Mouse (Mus musculus) kidney, embryonic 14.5 days (tissue): ENCODE data around the gene Cnppd1. TPM values are rescaled to one million over a fixed set of nuclear protein-coding genes. Genes with fewer than 3 reads are reported as not detected.

ENCODE experiments used
- ATAC-seq: fragments of 200-750 bp; cut with Nextera tagmentation; 2 replicates; pipeline ENCODE4 v1.8.0; 2017; ENCODE audit warnings: moderate number of reproducible peaks, mild to moderate bottlenecking, moderate TSS enrichment, moderate library complexity; ENCODE audit not compliant: low FRiP score, low TSS enrichment
- H3K27ac ChIP-seq: fragments of 300-500 bp; sonication (generic); 2 replicates; pipeline ENCODE4 v1.5.1; 2014; ENCODE audit warnings: low read depth, mild to moderate bottlenecking, low read length, moderate library complexity, mixed read lengths
- H3K27me3 ChIP-seq: fragments of 300-500 bp; sonication (generic); 2 replicates; pipeline ENCODE4 v1.6.1; 2014; ENCODE audit warnings: mild to moderate bottlenecking, low read length; ENCODE audit not compliant: control insufficient read depth, insufficient read depth
- H3K36me3 ChIP-seq: fragments of 300-500 bp; sonication (generic); 2 replicates; pipeline ENCODE4 v1.6.1; 2014; ENCODE audit warnings: low read length, mixed read lengths; ENCODE audit not compliant: control insufficient read depth, insufficient read depth
- H3K4me1 ChIP-seq: fragments of 300-500 bp; sonication (generic); 2 replicates; pipeline ENCODE4 v1.6.1; 2014; ENCODE audit warnings: low read length, mixed read lengths; ENCODE audit not compliant: control insufficient read depth, insufficient read depth
- H3K4me2 ChIP-seq: fragments of 300-500 bp; sonication (generic); replicated peaks from 2 replicates; pipeline ENCODE4 v1.6.1; 2014; ENCODE audit warnings: low read depth, mild to moderate bottlenecking, low read length
- H3K4me3 ChIP-seq: fragments of 300-500 bp; sonication (generic); 2 replicates; pipeline ENCODE4 v1.5.1; 2014; ENCODE audit warnings: mild to moderate bottlenecking, low read length
- H3K9ac ChIP-seq: fragments of 300-500 bp; sonication (generic); 2 replicates; pipeline ENCODE4 v1.6.1; 2014; ENCODE audit warnings: low read depth, mild to moderate bottlenecking, low read length, moderate library complexity
- H3K9me3 ChIP-seq: fragments of 300-500 bp; sonication (generic); 2 replicates; pipeline ENCODE4 v1.6.1; 2016; ENCODE audit warnings: low read length; ENCODE audit not compliant: control insufficient read depth
- whole genome bisulfite sequencing: fragments of 180-500 bp; shearing (Covaris S2); extraction: QIAGEN DNeasy Blood & Tissue Kit; methylation state at CpG from one replicate; pipeline ENCODE4 v1.1.7; 2014; 5-methylcytosine and 5-hydroxymethylcytosine counted together
- polyA plus RNA-seq: library from polyadenylated mRNA; unstranded; fragments of >200 nt; fragmentation: Nextera tagmentation; extraction: Ambion mirVana; gene quantifications from 2 replicates; pipeline ENCODE4 v1.2.1, GENCODE M21; 2014

Gene Cnppd1
- polyA plus RNA-seq, 1 experiment from 2014 or later, result 35.7 TPM

DNA sequence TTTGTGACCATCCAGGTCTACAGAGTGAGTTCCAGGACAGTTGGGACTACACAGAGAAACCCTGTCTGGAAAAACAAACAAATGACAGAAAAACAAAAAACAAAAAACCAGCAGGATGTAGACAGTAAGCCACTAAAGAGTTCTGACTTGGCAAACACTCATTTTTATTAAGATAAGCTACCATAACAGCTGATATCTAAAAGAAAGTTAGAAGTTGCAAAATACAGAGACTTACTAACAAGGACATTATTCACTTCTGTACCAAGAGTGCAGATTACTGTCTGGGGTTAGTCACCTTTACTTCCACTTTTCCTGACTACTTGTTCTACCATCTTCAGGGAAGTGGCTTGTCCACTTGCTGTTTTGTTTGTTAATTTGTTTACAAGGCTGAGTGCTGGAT, 16.5 kb upstream of the Cnppd1 start:
- Histone ChIP-seq H3K4me3 (no peak overlapping the region), H3K27ac (no peak overlapping the region), H3K4me1 (no peaks in the 10 kb centered on the region), H3K36me3 (no peaks in the 10 kb centered on the region), H3K9me3 (no peaks in the 10 kb centered on the region), H3K4me2 (no peak overlapping the region), H3K27me3 (peaks cover 3% of the 10 kb centered on the region; the same call in 1 of the 2 replicates), H3K9ac (no peak overlapping the region)
- ATAC-seq, result no peak

DNA sequence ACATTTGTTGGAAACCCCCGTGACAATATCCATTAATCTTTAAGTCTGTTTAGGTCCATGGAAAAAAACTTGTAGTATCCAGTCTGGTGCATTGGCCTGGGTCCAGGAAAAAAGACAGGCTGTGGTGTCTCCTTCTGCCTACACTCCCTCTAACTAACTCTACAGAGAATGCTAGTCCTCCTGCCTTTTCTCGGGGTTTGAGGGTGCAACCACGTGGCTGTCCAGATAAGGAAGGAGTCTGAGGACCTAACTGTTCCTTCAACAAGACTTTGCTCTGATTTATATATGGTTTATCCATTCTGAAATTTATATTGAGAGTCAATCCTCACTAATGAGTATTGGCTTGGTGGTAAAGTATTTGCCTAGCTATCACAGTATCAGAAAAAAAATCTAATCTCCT, 13.3 kb upstream of the Cnppd1 start:
- Histone ChIP-seq H3K4me1 (no peaks in the 10 kb centered on the region), H3K27ac (no peak overlapping the region), H3K36me3 (no peaks in the 10 kb centered on the region), H3K9ac (no peak overlapping the region), H3K4me3 (no peak overlapping the region), H3K27me3 (peaks cover 3% of the 10 kb centered on the region; the same call in 1 of the 2 replicates), H3K9me3 (no peaks in the 10 kb centered on the region), H3K4me2 (no peak overlapping the region)
- WGBS, result 69% methylated on average over 3 of the region's 3 CpGs
- ATAC-seq, result no peak

DNA sequence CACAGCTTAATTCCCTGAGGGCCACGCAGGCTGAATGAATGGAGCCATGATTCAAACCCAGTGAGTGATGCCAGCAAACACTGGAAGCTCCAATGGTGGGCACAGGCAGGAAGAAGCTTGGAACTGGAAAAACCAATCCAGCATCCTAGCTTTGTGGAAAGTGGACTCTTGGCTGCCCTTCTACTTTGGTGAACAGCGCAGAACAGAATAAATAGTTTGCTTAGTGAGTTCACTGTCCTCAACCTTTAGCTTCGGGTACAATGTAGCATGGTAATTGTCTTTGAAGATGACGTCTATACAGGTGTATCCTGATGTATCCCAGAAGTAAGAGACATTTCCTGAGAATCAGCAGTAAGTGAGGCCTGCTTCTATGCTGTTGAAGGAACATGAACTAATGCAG, 6.2 kb upstream of the Cnppd1 start:
- Histone ChIP-seq H3K9ac (no peak overlapping the region), H3K4me1 (peaks cover 4% of the 10 kb centered on the region; the same call in 1 of the 2 replicates), H3K4me3 (no peak overlapping the region), H3K27ac (no peak overlapping the region), H3K27me3 (no peaks in the 10 kb centered on the region), H3K36me3 (peaks cover 46% of the 10 kb centered on the region), H3K9me3 (no peaks in the 10 kb centered on the region), H3K4me2 (no peak overlapping the region)
- WGBS, result 89% methylated on average over 4 of the region's 4 CpGs
- no peak for ATAC-seq

DNA sequence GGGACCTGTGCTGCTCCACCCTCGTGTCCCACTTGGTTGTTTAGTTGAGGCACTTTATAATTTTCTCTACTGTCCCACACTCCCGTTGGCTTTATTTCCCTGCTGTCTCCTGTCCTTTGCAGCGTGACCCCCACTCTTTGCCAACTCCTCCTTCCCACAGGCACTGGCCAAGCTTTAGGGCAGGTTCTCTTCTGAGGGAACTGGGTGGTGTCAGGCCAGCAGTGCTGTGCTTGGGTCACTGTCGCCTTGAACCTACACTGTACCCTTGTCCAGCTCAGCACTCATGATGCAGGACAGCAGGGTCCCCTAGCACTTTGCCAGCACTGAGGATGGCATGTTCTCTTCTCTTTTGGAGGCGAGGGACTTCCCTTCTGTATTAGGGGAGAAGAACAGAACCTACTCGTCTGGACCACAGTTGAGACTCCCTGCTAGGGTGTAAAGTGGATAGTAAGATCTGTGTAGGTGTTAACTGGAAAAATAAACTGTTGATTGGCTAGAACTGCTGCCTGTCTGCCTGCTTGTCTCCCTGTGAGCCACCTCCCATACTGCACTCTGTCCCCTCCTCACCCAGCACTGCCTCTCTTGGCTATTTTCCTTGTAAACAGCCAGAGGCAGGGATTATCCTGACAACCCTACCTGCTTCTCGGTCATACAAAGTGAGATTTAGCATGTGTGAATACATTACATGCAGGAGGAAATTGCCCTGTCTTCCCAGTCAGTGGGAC, 5.1 kb upstream of the Cnppd1 start:
- no peak for ATAC-seq
- peaks cover 46% of the 10 kb centered on the region for H3K36me3 ChIP-seq
- H3K9ac ChIP-seq, result no peak overlapping the region
- no peaks in the 10 kb centered on the region for H3K9me3 ChIP-seq
- no peak overlapping the region for H3K4me3 ChIP-seq
- H3K27me3 ChIP-seq, result no peaks in the 10 kb centered on the region
- no peak overlapping the region for H3K4me2 ChIP-seq
- peaks cover 10% of the 10 kb centered on the region; the same call in 1 of the 2 replicates for H3K4me1 ChIP-seq
- 90% methylated on average over 7 of the region's 7 CpGs for WGBS
- no peak overlapping the region for H3K27ac ChIP-seq

DNA sequence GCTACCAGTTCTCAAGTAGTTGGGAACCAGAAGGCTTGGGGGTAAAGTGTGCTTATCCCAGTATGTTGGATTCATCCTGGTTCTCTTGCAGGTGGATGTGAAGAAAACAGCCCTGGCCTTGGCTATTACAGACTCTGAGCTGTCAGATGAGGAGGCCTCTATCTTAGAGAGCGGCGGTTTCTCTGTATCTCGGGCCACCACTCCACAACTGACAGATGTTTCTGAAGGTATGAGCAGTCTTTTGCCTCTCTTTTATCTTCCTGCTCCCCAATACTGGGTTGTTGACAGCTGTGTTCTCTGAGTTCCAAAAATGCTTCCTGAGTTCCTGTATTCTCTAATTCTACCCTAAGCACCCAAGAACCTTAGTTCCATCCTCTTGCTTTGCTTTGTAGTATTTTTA, 3.1 kb upstream of the Cnppd1 start:
- no peaks in the 10 kb centered on the region for H3K27me3 ChIP-seq
- no peak overlapping the region for H3K27ac ChIP-seq
- H3K4me3 ChIP-seq, result no peak overlapping the region
- no peak for ATAC-seq
- H3K9me3 ChIP-seq, result no peaks in the 10 kb centered on the region
- 93% methylated on average over 3 of the region's 3 CpGs for WGBS
- no peak overlapping the region for H3K4me2 ChIP-seq
- peaks cover 46% of the 10 kb centered on the region for H3K36me3 ChIP-seq
- no peak overlapping the region for H3K9ac ChIP-seq
- peaks cover 15% of the 10 kb centered on the region for H3K4me1 ChIP-seq

- WGBS, result under 1% methylated on average over 53 of the region's 53 CpGs
- Histone ChIP-seq H3K4me1 (peaks cover 15% of the 10 kb centered on the region), H3K9me3 (no peaks in the 10 kb centered on the region), H3K9ac (peak overlapping the region; percentile 92), H3K4me2 (peak overlapping the region; percentile 93), H3K36me3 (peaks cover 52% of the 10 kb centered on the region), H3K27ac (peak overlapping the region; percentile 95; the same call in 1 of the 2 replicates), H3K27me3 (no peaks in the 10 kb centered on the region), H3K4me3 (peak overlapping the region; percentile 84)
- peak; percentile 13 for ATAC-seq
Observed at GRCm38 (mm10) chr1:75141486-75142190, 873 bp downstream of the Cnppd1 start.

- H3K27ac ChIP-seq, result peak overlapping the region; percentile 95; the same call in 1 of the 2 replicates
- no peaks in the 10 kb centered on the region for H3K27me3 ChIP-seq
- H3K9me3 ChIP-seq, result no peaks in the 10 kb centered on the region
- 55% methylated on average over 4 of the region's 4 CpGs for WGBS
- no peak for ATAC-seq
- peaks cover 51% of the 10 kb centered on the region for H3K36me3 ChIP-seq
- peak overlapping the region; percentile 84 for H3K4me3 ChIP-seq
- H3K9ac ChIP-seq, result peak overlapping the region; percentile 92
- peaks cover 15% of the 10 kb centered on the region for H3K4me1 ChIP-seq
- H3K4me2 ChIP-seq, result peak overlapping the region; percentile 93
Observed at GRCm38 (mm10) chr1:75140601-75141190, 1.8 kb downstream of the Cnppd1 start.

DNA sequence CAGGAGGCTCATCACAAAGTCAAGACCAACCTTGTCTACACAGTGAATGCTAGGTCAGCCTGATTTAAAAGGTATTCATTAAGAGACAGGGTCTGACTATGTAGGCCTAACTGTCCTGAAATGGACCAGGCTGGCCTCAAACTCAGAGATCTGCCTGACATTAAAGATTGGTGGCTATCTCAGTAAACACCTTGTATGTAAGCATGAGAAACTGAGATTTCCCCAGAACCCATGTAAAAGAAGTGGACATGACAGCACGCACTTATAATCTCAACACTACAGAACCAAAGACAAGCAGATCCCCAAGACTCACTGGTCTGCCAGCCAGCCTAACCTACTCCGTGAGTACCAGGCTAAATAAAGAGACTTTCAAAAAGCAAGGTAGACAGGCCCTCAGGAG, 4.1 kb downstream of the Cnppd1 start:
- Histone ChIP-seq H3K4me3 (no peak overlapping the region), H3K9ac (no peak overlapping the region), H3K4me1 (peaks cover 8% of the 10 kb centered on the region; the same call in 1 of the 2 replicates), H3K36me3 (peaks cover 37% of the 10 kb centered on the region), H3K27me3 (no peaks in the 10 kb centered on the region), H3K27ac (no peak overlapping the region), H3K4me2 (no peak overlapping the region), H3K9me3 (no peaks in the 10 kb centered on the region)
- no peak for ATAC-seq
- WGBS, result 91% methylated on average over 2 of the region's 2 CpGs

DNA sequence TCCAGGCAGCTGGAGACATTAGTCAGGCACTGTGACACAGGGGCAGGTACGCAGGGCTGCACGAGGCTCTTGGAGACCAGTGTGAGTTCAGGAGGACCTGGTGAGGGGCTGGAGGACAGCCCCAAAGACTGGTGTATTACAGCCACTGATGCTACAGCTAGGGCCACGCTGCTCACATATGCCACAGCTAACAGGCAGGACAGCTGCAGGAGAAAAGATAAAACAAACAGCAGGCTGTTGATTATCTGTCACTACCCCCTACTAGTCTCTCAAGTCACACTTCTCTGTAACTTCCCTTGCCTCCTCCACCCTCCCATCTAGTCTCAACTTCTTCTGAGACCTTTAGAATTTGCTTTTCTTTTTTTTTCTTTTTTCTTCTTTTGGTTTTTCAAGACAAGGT, 5.8 kb downstream of the Cnppd1 start:
- Histone ChIP-seq H3K9me3 (no peaks in the 10 kb centered on the region), H3K27ac (no peak overlapping the region), H3K4me2 (no peak overlapping the region), H3K4me3 (no peak overlapping the region), H3K36me3 (peaks cover 37% of the 10 kb centered on the region), H3K9ac (no peak overlapping the region), H3K27me3 (no peaks in the 10 kb centered on the region), H3K4me1 (peaks cover 5% of the 10 kb centered on the region; the same call in 1 of the 2 replicates)
- ATAC-seq, result no peak
- WGBS, result 61% methylated on average over 3 of the region's 3 CpGs
